Mouse (Mus musculus) retina, adult 2 months (tissue): ENCODE measurements at regions not wholly inside any gene's neighbourhood (a gene's known extent, or its start where the extent isn't known, plus 50 kb on each side); places are given as distances from the start of the nearest gene placed in this dataset.
A peak's percentile ranks its signal among the peaks of the same experiment; 100 is the strongest.

Source experiments
- DNase-seq: peaks from one replicate; pipeline ENCODE4 v3.0.0-alpha.2; 2012; ENCODE audit warnings: low read depth, low spot score

- DNase-seq: no peak
These were observed 92.2 kb upstream of the Csf3r start for GRCm38 (mm10) chr4:125932036-125932756.

GRCm38 (mm10) chr4:125936357-125936756 is 88.0 kb upstream of the Csf3r start:
- no peak for DNase-seq

- no peak for DNase-seq
These were observed 86.2 kb upstream of the Csf3r start for GRCm38 (mm10) chr4:125938186-125938585.

GRCm38 (mm10) chr4:125941266-125941665 is 83.1 kb upstream of the Csf3r start:
- no peak for DNase-seq

DNA sequence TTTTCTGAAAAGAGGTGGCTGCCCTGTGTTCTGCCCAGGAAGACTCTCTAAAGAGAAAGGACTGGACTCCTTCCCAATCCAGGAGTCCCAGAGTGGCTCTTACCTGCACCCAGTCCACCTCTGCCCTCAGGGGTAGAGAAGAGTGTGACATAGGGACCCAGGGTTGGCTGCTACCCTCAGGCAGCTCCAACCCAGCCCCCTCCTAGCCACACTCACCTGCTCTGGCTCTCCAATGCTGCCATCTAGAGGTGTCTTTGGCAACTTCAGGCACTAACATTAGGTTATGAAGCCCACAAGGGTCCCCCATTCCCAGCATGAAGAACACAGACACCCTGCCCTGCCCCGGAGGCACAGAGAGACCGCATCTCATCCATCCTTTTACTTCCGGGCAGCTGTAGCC is 82.4 kb upstream of the Csf3r start:
- no peak for DNase-seq

DNA sequence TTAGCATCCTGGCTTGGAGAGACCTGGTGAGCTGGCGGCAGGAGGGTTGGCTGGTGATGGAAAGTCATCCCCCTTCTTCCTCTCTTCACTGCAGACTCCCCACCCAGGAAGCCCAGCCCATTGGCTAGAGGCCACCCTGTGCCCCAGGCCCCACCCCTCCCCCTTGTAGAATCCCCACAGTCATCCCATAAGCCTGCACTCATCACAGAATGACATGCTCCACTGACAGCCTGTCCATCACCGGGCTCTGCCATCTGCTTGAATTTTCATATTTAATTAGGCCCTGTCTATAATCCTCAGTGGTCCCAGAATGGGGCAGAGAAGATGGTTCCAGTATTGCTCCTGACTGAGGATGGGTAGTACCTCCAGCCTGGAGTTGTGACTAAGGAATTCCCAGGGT is 79.3 kb upstream of the Csf3r start:
- DNase-seq: no peak

GRCm38 (mm10) chr4:125959426-125959825 is 64.9 kb upstream of the Csf3r start:
- DNase-seq: no peak

DNA sequence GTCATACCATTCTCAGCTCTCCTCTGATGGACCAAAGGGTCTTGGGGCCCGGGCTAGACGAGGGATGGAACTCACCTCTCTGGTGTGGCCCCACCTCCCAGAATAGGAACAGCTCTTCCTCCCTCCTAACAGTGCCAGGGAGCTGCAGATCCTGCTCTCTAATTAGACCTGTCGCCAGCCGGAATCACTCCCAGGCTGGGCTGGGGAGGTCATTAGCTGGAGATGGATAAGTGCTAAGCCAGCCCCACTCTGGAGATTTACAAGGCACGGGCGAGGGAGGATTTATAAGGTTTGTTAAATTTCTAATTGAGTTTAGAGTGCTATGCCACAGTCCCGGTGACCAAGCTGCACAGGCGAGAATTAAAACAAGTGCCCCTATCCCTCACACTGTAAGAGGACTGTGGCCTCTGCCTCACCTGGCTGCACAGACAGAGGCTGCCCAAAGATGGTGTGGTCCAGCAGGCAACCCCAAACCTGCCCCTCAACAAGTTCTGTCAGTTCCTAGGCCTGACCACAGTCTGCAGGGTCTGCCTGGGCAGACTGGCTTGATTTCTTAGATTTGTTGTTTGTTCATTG is 63.6 kb upstream of the Csf3r start:
- DNase-seq: no peak

GRCm38 (mm10) chr4:125962677-125963076 is 61.7 kb upstream of the Csf3r start:
- peak; percentile 52 for DNase-seq
